Mouse (Mus musculus): Measurements from ENCODE around the gene Zic5.

DNA sequence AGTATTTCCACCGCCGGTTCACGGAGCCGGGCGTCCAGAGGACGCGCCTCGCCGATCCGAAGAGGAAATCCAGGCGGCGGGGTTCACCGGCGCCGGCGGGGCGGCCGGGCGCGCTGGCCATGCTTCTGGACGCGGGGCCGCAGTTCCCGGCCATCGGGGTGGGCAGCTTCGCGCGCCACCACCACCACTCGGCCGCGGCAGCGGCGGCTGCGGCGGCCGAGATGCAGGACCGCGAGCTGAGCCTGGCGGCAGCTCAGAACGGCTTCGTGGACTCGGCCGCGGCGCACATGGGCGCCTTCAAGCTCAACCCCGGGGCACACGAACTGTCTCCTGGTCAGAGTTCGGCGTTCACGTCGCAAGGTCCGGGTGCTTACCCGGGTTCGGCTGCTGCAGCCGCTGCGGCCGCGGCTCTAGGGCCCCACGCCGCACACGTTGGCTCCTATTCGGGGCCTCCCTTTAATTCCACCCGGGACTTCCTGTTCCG, 10.1 kb upstream of the Zic5 start:
- TF ChIP-seq CTCF (IDR thresholded peaks at IDR 0.05; ENCODE audit: borderline replicate concordance, insufficient read depth, low read depth, low read length) (no peak), POLR2A (IDR thresholded peaks at IDR 0.05; ENCODE audit: borderline replicate concordance, insufficient read depth, low read length) (0 out of 2 replicates have a peak, but pooled peaks have one; percentile 15)

All from cerebellum, adult 2 months (tissue).